Mouse (Mus musculus) cerebellum, adult 2 months (tissue): ENCODE measurements around the gene Uqcc1.

Source experiments
- CTCF ChIP-seq: fragments of 200-500 bp; IDR thresholded peaks from 2 replicates; pipeline ENCODE4 v1.5.1; 2011; ENCODE audit warnings: low read depth, mild to moderate bottlenecking, control low read depth, low read length, moderate library complexity, borderline replicate concordance; ENCODE audit not compliant: insufficient read depth
- POLR2A ChIP-seq: fragments of 200-500 bp; IDR thresholded peaks from 2 replicates; pipeline ENCODE4 v1.6.1; 2011; ENCODE audit warnings: low read length, control low read depth, borderline replicate concordance; ENCODE audit not compliant: insufficient read depth

DNA sequence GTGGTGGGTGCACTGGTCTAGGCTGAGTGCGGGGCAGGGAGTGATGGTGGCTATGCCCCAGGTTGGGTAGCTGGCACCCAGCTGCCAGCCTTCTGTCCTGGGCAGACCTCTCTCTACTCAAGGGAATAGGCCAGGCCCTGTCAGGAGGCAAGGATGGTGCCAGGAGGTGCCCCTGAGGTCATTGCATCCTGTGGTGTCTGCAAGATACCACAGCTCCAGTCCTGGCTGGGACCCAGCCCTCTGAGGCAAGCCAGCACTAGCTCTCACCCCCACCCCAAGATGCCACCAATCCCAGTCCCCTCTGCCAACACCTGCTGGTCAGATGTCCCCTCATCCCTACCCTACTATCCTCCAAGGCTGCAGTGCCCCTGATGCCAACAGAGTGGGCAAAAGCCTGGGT, 113.9 kb downstream of the Uqcc1 start:
- no peak for TF ChIP-seq CTCF
- no peak for TF ChIP-seq POLR2A
